ENCODE assay signal across 8 mouse cellular contexts in the genomic region with DNA sequence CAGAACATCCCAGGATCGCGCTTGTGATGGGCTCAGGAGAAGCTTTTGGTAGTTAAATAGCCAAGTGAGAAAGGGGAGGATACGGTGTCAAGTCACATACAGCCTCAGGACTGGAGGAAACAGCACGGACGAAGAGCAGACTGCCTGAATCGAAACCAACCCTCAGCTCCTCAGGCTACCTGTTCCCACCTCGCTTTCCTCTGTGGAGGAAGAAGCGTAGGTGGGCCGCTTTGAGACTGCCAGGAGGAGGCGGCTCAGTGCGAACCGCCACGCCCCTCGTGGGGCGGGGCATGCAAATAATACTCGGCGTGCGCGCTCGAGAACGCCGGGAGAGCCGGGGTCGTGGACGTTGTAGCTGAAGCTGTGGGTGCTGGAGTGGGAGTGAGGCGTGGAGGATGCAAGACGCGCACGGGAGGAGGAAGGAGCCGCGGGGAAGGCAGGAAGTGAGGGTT. TPM values are rescaled to one million over a fixed set of nuclear protein-coding genes. Genes with fewer than 3 reads are reported as not detected.
DNase-seq lines count a peak whose midpoint lies in the region; ATAC-seq and TF ChIP-seq lines count a peak whose summit lies in the region.
"Not testable (repeated sequence)": the region's sequence is repeated elsewhere in the genome, so short reads cannot be mapped to it uniquely, and the experiment has no call there.

No protein-coding gene starts in this region.

- peak; percentile 94 for ATAC-seq in forebrain, embryonic 15.5 days (replicated peaks)
- ATAC-seq in neutrophil, adult 5-6 weeks (ENCODE audit: extremely low read depth, insufficient number of reproducible peaks, low FRiP score, poor library complexity, severe bottlenecking): peak; percentile 85

- in situ Hi-C loops in ES-E14 (cut with MboI; ENCODE audit: low sequenced_read_pairs in 2 of 2, unreplicated experiment in 2 of 2): not testable (repeated sequence)

- H3K27me3 ChIP-seq in forebrain, embryonic 15.5 days: not testable (repeated sequence)

- peak; percentile 17; the same call in 1 of the 2 replicates for TF ChIP-seq POLR2A in lung, adult 2 months (IDR thresholded peaks at IDR 0.05; ENCODE audit: borderline replicate concordance, extremely low read depth, low read depth, low read length)

- H3K9me3 ChIP-seq in ES-E14 (ENCODE audit: control insufficient read depth, insufficient read depth, low read depth, low read length); forebrain, embryonic 15.5 days: not testable (repeated sequence)

- not testable (repeated sequence) for H3K36me3 ChIP-seq in ES-E14 (ENCODE audit: control insufficient read depth, insufficient read depth, low read length, poor library complexity, severe bottlenecking); forebrain, embryonic 15.5 days

- H3K4me3 ChIP-seq in ES-E14 (ENCODE audit: insufficient read depth in 1 of 2, low read depth in 1 of 2, low read length in 2 of 2, poor library complexity in 1 of 2, severe bottlenecking in 1 of 2): peak overlapping the region; percentile 5 to 53; a peak in 3 of 4 replicates
- peak overlapping the region; percentile 50 for H3K4me3 ChIP-seq in forebrain, embryonic 15.5 days
- H3K4me3 ChIP-seq in lung, adult 2 months (replicated peaks; ENCODE audit: extremely low read depth, low read depth, low read length): peak overlapping the region; percentile 77

- WGBS in forebrain, embryonic 15.5 days: under 1% methylated on average over 28 of the region's 31 CpGs
- under 1% methylated on average over 25 of the region's 31 CpGs for WGBS in lung, adult 2 months

- DNase-seq in ES-E14 (ENCODE audit: low read depth, low spot score): not testable (repeated sequence)
- DNase-seq in cerebellum, adult 11-12 months: peak; percentile 89
- DNase-seq in heart, postnatal 25 days (ENCODE audit: low spot score): peak; percentile 49
- peak; percentile 74 to 83 for DNase-seq in layer of hippocampus, adult 18-20 months (ENCODE audit: low spot score in 2 of 2)
- DNase-seq in lung, adult 2 months: peak; percentile 76
- peak; percentile 70 to 79 for DNase-seq in thymus, adult 18-20 months

- peak overlapping the region; percentile 67 for H3K4me2 ChIP-seq in forebrain, embryonic 15.5 days (replicated peaks)

- H3K4me1 ChIP-seq in ES-E14 (ENCODE audit: control insufficient read depth in 2 of 2, insufficient read depth in 2 of 2, low read length in 2 of 2, poor library complexity in 1 of 2): peaks cover 7 to 23% of the 10 kb centered on the region in 2 experiments; a peak in 3 of 4 replicates
- not testable (repeated sequence) for H3K4me1 ChIP-seq in forebrain, embryonic 15.5 days; lung, adult 2 months (ENCODE audit: control insufficient read depth, insufficient read depth, low read length)

- H3K9ac ChIP-seq in ES-E14 (ENCODE audit: insufficient read depth, low read depth, low read length, poor library complexity, severe bottlenecking): peak overlapping the region; percentile 22
- H3K9ac ChIP-seq in forebrain, embryonic 15.5 days (replicated peaks): peak overlapping the region; percentile 43

- TF ChIP-seq CTCF in lung, adult 2 months (IDR thresholded peaks at IDR 0.05; ENCODE audit: insufficient read depth, low read length): not testable (repeated sequence)

- H3K27ac ChIP-seq in ES-E14 (ENCODE audit: insufficient read depth, low read depth, low read length, poor library complexity, severe bottlenecking): peak overlapping the region; percentile 24
- not testable (repeated sequence) for H3K27ac ChIP-seq in forebrain, embryonic 15.5 days (replicated peaks)

- intact Hi-C loops in heart, postnatal 25 days (cut with DNase I): not testable (repeated sequence)

TF ChIP-seq in ES-E14, 5 proteins besides CTCF, POLR2A, EP300 and RAD21:
- TF ChIP-seq HCFC1 (IDR thresholded peaks at IDR 0.05; ENCODE audit: borderline replicate concordance, insufficient read depth, low read length): 0 out of 2 replicates have a peak, but pooled peaks have one; percentile 49

RNA-seq across cellular contexts. Expression of a gene that starts 13.6 kb away (rescaled TPM):
- total RNA-seq in ES-E14 (2012; rRNA removed): 92.1 and 94.8 TPM in 2 replicates
- 0.94 and 1.4 TPM in 2 replicates for polyA plus RNA-seq in forebrain, embryonic 15.5 days (2015; fragmentation: Nextera tagmentation; extraction: Ambion mirVana)
- 10 to 100 TPM; 25.0 to 30.7 TPM for total RNA-seq in heart, postnatal 25 days (2021)
- 1 to 10 TPM; 4.7 TPM for total RNA-seq in layer of hippocampus, adult 18-20 months (2021)
- polyA plus RNA-seq in lung, adult 2 months (2012; rRNA removed): 1.3 and 6.2 TPM in 2 replicates
- total RNA-seq in neutrophil, adult 5-6 weeks (2017): 1.5 and 2.6 TPM in 2 replicates

RNA-seq across cellular contexts. Expression of a gene that starts 58.4 kb away (rescaled TPM):
- 14.3 and 16.8 TPM in 2 replicates for total RNA-seq in ES-E14 (2012; rRNA removed)
- 9.1 and 12.8 TPM in 2 replicates for polyA plus RNA-seq in forebrain, embryonic 15.5 days (2015; fragmentation: Nextera tagmentation; extraction: Ambion mirVana)
- total RNA-seq in heart, postnatal 25 days (2021): 10 to 100 TPM; 11.1 to 11.2 TPM
- 1 to 10 TPM; 5.6 to 6.3 TPM for total RNA-seq in layer of hippocampus, adult 18-20 months (2021)
- polyA plus RNA-seq in lung, adult 2 months (2012; rRNA removed): 3.7 and 4.6 TPM in 2 replicates
- 0.93 and 1.5 TPM in 2 replicates for total RNA-seq in neutrophil, adult 5-6 weeks (2017)

RNA-seq across cellular contexts. Expression of a gene that starts 58.4 kb away (rescaled TPM):
- 0.32 and 0.36 TPM in 2 replicates for total RNA-seq in ES-E14 (2012; rRNA removed)
- polyA plus RNA-seq in forebrain, embryonic 15.5 days (2015; fragmentation: Nextera tagmentation; extraction: Ambion mirVana): 32.8 and 34.0 TPM in 2 replicates
- not detected for total RNA-seq in heart, postnatal 25 days (2021)
- 10 to 100 TPM; 12.9 to 14.5 TPM for total RNA-seq in layer of hippocampus, adult 18-20 months (2021)
- 0.03 and 0.05 TPM in 2 replicates for polyA plus RNA-seq in lung, adult 2 months (2012; rRNA removed)
- 0.12 TPM in 1 of 2 replicates, not detected in the other for total RNA-seq in neutrophil, adult 5-6 weeks (2017)

Comparison
In these comparisons a context has a peak if more than half of its experiments do, and no peak if none do; other contexts are left out.
1. RNA of a gene that starts 58.4 kb away (total RNA-seq): 12.9 to 14.5 TPM in layer of hippocampus, adult 18-20 months; 0.32 to 0.36 TPM in ES-E14, not detected in heart, postnatal 25 days and 0.12 TPM in neutrophil, adult 5-6 weeks; every median in the first group is over 10 times any median in the second.
2. Peak in every context shown above with its lines, with median percentiles within 50 percentile points of each other: H3K4me3 ChIP-seq.